Mouse (Mus musculus) gastrocnemius, postnatal 36 days (tissue): ENCODE results near the gene Ttc6. TPM values are rescaled to one million over a fixed set of nuclear protein-coding genes. Genes with fewer than 3 reads are reported as not detected.

Experiments used
- DNase-seq, 2 experiments: peaks; one replicate each; pipeline ENCODE4 v3.0.0; 2022
- intact Hi-C: fragments of 180-260 bp; cut with DNase I; formaldehyde crosslinking; loops from one replicate; pipeline ENCODE4 v1.15.1; 2025
- total RNA-seq, 2 experiments: library from RNA; stranded (reverse); gene quantifications; 2 replicates each; pipeline ENCODE4 v1.2.3; 2021

Gene Ttc6
- total RNA-seq, 2 experiments from 2014 or later, result not detected

DNA sequence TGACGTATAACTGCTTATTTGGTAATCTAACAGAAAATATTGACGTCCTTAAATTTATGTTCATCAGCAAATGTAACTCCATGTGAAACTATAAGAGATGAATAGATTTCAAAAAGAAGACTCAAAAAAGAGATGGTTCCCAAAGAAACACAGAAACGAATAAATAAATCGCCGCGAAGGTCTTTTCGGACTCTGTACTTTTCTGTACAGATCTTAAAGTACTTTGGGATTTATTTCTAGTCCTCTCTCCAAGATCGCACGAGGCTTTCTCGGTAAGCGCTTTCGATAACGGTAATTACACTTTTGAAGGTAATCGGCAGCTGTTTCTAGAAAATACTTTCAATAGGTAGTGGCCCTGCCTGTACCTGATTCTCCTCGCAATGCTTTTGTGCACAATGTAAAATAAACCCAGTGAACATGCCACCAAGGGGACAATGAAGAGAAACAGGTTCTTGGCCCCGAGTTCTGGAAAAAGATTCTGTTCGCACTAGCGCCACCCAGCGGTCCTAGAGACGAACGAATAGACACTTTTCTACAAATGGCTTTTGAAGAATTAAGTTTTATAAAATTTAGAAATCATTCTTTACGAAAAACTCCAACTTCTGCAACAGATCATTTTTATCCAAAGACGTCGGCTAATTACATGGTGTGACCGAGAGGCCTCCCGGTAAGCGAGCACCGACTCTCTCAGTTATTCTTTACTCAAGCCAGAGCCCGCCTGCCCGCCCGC, 19.1 kb upstream of the Ttc6 start:
- intact Hi-C loops, result no loop called here
- DNase-seq, result no peak

- intact Hi-C loops, result no loop called here
- DNase-seq, result no peak
Observed at GRCm38 (mm10) chr12:57545371-57546241, 18.3 kb upstream of the Ttc6 start.

DNA sequence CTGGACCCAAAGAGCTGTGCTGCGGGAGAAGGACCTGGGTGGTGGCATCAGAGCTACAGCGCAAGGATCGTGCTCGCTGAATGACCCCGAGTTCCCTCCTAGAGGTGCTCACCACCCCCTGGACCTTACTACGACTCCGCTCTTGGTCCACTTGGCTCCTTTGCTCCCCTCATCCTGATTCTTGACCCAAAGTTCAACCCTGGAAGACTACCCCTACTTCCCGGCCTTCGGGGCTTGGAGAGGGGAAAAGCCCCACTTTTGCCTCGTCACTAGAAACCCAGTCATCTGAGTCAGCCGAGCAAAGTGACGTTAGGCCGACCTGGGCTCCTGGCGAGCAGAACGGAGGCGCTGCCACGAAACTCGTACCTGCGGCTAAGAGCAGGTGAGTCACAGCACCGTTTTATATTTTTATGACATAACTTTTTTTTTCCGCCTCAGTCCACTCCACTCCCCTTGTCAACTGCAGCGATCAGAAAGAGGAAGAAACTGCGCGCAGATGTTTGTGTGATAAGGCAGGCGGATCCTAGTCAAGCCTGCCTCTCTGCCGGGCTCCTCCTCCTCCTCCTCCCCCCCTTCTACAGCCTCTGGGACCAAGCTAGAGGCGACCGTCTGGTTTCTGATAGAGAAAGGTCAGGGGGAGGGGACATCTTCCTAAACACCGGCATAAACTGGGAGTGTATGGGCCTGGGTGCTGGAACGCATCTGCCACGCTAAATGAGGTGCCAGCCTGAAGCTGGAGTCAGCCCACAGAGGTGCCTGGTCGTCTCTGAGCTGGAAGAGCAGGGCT, 17.3 kb upstream of the Ttc6 start, which contains the start of gene Foxa1:
TSS of gene Foxa1 (minus strand) at position 502 of the 787 bp plus-strand sequence.
- no peak for DNase-seq
- intact Hi-C loops, result no loop called here

GRCm38 (mm10) chr12:57547890-57548289, 16.0 kb upstream of the Ttc6 start:
- DNase-seq, result no peak
- intact Hi-C loops, result no loop called here

DNA sequence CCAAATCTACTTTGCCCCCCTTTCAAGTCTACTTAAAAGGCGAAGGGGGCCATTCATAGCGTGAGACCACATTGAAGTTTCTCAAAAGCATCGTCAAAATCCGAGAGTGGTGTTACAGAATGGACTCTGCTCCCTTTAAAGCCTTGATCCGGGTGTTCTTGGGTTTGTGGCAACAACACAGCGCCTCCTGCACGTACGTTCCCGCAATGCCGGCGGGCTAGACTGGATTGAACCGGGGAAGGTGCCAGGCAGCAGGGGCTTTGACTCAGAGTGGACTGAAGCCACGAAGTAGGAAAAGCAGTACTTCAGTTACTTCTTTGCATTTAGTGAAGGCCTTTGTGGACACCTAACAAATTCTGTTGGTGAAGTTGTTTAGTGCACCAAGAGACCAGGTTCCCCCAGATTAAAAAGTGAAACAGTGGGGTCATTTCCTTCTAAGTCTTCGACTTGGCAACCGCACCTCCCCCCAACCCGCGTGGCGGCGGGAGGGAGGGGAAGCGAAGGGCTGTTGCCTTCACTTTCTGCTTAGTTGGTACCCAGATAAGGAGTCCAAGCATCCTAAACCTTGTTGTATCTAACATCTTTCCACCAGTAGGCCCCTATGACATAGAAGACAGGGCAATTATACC, 15.4 kb upstream of the Ttc6 start:
- intact Hi-C loops, result no loop called here
- DNase-seq, result no peak

DNA sequence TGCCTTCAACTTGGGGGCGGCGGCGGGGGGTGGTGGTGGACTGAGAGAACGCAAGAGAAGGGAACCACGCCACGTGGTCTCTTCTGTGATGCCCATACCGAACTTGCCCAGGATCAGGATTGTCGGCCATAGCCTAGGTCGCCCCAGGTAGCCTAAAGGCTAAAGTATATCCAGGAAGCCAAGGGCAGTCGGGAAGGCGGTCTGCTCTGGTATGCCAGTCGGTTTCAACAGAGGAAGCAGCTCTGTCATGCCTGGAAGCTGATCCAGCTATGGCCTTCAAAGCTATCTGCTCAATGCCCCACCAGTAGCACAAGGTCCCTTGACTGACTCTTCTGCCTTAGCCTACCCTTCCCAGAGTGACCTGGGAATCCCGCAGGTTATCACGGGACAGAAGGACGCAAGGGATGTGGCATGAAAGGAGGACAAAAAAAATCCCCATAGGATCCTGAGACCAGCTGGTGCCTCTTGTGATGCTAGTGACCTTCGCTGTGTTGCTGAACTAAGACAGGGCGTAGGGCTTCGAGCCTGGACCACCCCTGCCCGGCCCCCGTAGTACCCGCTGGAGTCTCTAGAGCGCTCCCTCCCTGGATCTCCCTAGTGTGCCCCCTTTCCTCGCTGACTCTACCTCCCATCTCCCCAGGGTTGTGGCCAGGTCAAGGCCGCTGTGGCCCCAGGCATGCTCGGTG, 14.8 kb upstream of the Ttc6 start:
- intact Hi-C loops, result no loop called here
- DNase-seq, result no peak

- DNase-seq, result no peak
- intact Hi-C loops, result loop anchor here (5.0 kb wide), 1 partner anchor 267 kb away; no protein-coding TSS in a partner anchor
Observed at GRCm38 (mm10) chr12:57549667-57550160, 14.2 kb upstream of the Ttc6 start.

GRCm38 (mm10) chr12:57550181-57550808, 13.6 kb upstream of the Ttc6 start:
- intact Hi-C loops, result loop anchor here (5.0 kb wide), 1 partner anchor 268 kb away; no protein-coding TSS in a partner anchor
- no peak for DNase-seq

- intact Hi-C loops, result loop anchor here (5.0 kb wide), 1 partner anchor 269 kb away; no protein-coding TSS in a partner anchor
- no peak for DNase-seq
Observed at GRCm38 (mm10) chr12:57550881-57551280, 13.0 kb upstream of the Ttc6 start.

DNA sequence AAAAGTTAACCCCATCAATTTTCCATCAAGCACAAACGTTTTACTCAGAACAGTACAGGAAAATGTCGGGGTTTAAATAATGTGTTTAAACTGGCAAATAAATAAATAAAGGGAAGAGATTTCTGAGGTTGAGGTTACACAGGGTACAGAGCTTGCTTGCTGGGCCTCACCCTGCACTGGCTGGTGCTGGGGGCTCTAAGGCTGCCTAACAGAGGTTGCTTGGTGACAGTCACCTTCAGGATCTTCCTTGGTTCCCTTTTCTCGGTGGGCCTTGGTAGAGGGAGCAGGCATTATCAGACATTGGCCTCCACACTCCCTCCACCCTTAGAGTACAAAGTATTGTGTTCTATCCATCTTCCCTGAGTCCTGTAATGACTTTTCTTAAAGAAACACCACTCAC, 11.6 kb upstream of the Ttc6 start:
- intact Hi-C loops, result loop anchor here (5.0 kb wide), 1 partner anchor 270 kb away; no protein-coding TSS in a partner anchor
- no peak for DNase-seq

DNA sequence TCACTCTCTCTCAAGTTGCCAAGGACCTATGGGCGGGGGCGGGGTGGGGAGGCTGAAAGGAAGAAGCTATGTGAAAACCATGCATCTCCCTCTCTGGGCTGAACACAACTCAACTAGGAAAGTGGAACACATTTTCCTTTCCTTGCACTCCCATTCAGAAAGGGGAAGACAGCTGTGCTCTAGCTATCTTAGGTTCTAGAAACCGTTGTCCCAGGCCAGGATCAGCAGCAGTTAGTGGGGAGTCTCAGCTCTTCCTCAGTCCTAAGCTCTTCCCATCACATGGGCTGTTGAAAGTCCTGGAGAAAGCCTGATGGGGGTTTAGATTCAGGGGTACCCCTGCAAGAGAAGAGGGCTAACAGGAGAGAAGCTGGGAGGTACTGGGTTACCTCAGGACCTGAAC, 9.8 kb upstream of the Ttc6 start:
- intact Hi-C loops, result loop anchor here (5.0 kb wide), 1 partner anchor 272 kb away; no protein-coding TSS in a partner anchor
- DNase-seq, result no peak

- intact Hi-C loops, result no loop called here
- DNase-seq, result no peak
Observed at GRCm38 (mm10) chr12:57571773-57572172, 7.9 kb downstream of the Ttc6 start.

DNA sequence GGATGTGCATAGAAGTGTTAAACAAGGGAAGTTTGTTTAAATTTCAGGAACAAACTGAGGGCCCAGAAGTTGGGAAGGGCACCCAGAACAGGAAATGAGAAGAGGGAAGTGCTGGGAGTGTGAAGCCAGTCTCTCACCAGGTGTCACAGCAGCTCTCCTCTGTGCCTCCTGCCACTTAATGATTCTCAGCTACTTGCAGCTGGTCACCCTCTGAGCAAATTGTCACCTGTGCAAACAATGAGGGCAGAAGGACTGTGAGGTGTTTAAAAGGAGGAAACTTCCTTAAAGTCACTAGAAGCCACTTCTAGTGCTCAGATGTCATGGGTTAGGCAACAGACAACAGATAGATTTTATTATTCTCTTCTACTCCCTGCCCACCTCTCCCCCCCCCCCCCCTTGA, 8.5 kb downstream of the Ttc6 start:
- no peak for DNase-seq
- intact Hi-C loops, result no loop called here

GRCm38 (mm10) chr12:57575931-57576628, 12.2 kb downstream of the Ttc6 start:
- no peak for DNase-seq
- intact Hi-C loops, result no loop called here

- intact Hi-C loops, result no loop called here
- DNase-seq, result no peak
Observed at GRCm38 (mm10) chr12:57607624-57608023, 43.7 kb downstream of the Ttc6 start.

- intact Hi-C loops, result no loop called here
- no peak for DNase-seq
Observed at GRCm38 (mm10) chr12:57615137-57615536, 51.2 kb downstream of the Ttc6 start.

DNA sequence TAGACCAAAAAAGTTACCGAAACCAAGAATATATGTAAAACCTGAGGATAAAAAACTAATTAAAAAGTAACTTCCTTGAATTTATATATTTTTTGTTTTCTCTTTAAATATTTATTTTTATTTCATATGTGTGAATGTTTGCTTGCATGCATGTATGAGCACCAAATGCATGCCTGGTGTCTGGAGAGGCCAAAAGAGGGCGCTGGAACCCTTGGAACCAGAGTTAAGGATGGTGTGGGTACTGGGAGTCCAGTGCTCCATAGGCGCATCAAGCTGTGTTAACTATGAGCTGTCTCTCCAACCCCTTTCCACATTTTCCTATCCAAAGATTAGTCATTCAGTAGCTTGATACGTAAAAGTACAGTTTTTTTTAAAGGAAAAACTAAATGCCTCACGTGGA, 58.1 kb downstream of the Ttc6 start:
- intact Hi-C loops, result no loop called here
- DNase-seq, result no peak

- intact Hi-C loops, result no loop called here
Observed at GRCm38 (mm10) chr12:57623264-57623663, 59.4 kb downstream of the Ttc6 start.

More at GRCm38 (mm10) chr12:57623264-57623663, 59.4 kb downstream of the Ttc6 start:
- no peak for DNase-seq
